Mouse (Mus musculus) limb, embryonic 13.5 days (tissue): ENCODE results near the gene Agt. TPM values are rescaled to one million over a fixed set of nuclear protein-coding genes. Genes with fewer than 3 reads are reported as not detected.

Experiments used
- ATAC-seq: fragments of 200-750 bp; cut with Nextera tagmentation; 2 replicates; pipeline ENCODE4 v1.8.0; 2017; ENCODE audit warnings: low read depth, moderate number of reproducible peaks, moderate TSS enrichment; ENCODE audit not compliant: low FRiP score
- H3K27ac ChIP-seq: fragments of 300-500 bp; sonication (generic); 2 replicates; pipeline ENCODE4 v1.5.1; 2015; ENCODE audit warnings: inconsistent platforms, mild to moderate bottlenecking, moderate library complexity
- H3K27me3 ChIP-seq: fragments of 300-500 bp; sonication (generic); 2 replicates; pipeline ENCODE4 v1.6.1; 2015; ENCODE audit warnings: mild to moderate bottlenecking, inconsistent platforms
- H3K36me3 ChIP-seq: fragments of 300-500 bp; sonication (generic); 2 replicates; pipeline ENCODE4 v1.6.1; 2015; ENCODE audit warnings: inconsistent platforms, mild to moderate bottlenecking, moderate library complexity
- H3K4me1 ChIP-seq: fragments of 300-500 bp; sonication (generic); 2 replicates; pipeline ENCODE4 v1.6.1; 2015; ENCODE audit warnings: inconsistent platforms
- H3K4me2 ChIP-seq: fragments of 300-500 bp; sonication (generic); replicated peaks from 2 replicates; pipeline ENCODE4 v1.6.1; 2015; ENCODE audit warnings: inconsistent platforms, mild to moderate bottlenecking, moderate library complexity
- H3K4me3 ChIP-seq: fragments of 300-500 bp; sonication (generic); 2 replicates; pipeline ENCODE4 v1.5.1; 2015; ENCODE audit warnings: moderate library complexity, mild to moderate bottlenecking, inconsistent platforms
- H3K9ac ChIP-seq: fragments of 300-500 bp; sonication (generic); 2 replicates; pipeline ENCODE4 v1.6.1; 2015; ENCODE audit warnings: mild to moderate bottlenecking, inconsistent platforms
- H3K9me3 ChIP-seq: fragments of 300-500 bp; sonication (generic); 2 replicates; pipeline ENCODE4 v1.6.1; 2016; ENCODE audit warnings: inconsistent platforms
- WGBS: fragments of 180-500 bp; shearing (Covaris S2); methylation state at CpG from one replicate; pipeline ENCODE4 v1.1.7; 2015; 5-methylcytosine and 5-hydroxymethylcytosine counted together
- polyA plus RNA-seq: library from polyadenylated mRNA; unstranded; fragments of >200 nt; fragmentation: Nextera tagmentation; extraction: Ambion mirVana; gene quantifications from 2 replicates; pipeline ENCODE4 v1.2.1, GENCODE M21; 2015

The Agt gene
- polyA plus RNA-seq, 1 experiment from 2014 or later: 0.48 TPM

GRCm38 (mm10) chr8:124573552-124574340 is 4.2 kb upstream of the Agt start:
- no peaks in the 10 kb centered on the region for H3K36me3 ChIP-seq
- 67% methylated on average over 15 of the region's 15 CpGs for WGBS
- H3K9ac ChIP-seq: no peak overlapping the region
- H3K9me3 ChIP-seq: no peaks in the 10 kb centered on the region
- H3K27ac ChIP-seq: no peak overlapping the region
- no peaks in the 10 kb centered on the region for H3K27me3 ChIP-seq
- H3K4me1 ChIP-seq: peaks cover 9% of the 10 kb centered on the region; the same call in 1 of the 2 replicates
- no peak overlapping the region for H3K4me2 ChIP-seq
- peak; percentile 51 for ATAC-seq
- no peak overlapping the region for H3K4me3 ChIP-seq

- Histone ChIP-seq H3K36me3 (no peaks in the 10 kb centered on the region), H3K9me3 (no peaks in the 10 kb centered on the region), H3K4me1 (peaks cover 9% of the 10 kb centered on the region; the same call in 1 of the 2 replicates), H3K4me3 (no peak overlapping the region), H3K27me3 (no peaks in the 10 kb centered on the region), H3K27ac (no peak overlapping the region), H3K4me2 (no peak overlapping the region), H3K9ac (no peak overlapping the region)
- ATAC-seq: no peak
These were observed 2.9 kb upstream of the Agt start for GRCm38 (mm10) chr8:124572430-124572775.

DNA sequence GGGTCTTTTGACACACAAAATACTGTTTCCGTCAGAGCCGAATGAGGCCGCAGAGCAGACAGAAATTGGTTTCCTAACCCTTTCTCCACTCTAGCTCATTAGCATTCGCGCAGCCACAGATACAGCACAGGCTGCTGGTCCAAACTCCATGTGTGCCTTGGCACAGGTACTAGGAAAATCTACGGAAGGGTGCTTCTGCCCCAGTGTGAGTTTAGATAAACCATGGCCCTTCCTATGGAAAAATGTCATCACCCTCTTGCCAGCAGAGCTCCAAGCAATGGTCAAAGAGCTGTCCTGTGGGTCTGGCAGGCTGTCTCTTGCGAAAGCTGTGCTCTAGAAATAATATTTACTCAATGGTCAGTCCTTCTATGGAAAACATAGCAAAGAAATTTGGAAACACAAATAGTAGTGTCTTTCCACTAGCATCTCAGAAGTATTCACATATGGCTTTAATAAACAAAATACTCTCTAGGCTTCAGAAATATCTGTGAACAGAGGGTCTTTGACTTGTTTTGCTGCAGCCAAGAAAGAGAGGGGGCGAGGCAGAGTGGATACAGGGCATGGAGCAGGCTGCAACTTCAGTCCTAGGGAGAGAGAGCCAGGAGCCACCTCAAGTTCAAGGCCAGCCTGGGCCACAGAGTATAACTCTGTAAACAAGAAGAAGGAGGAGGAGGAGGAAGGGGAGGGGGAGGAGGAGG is 2.4 kb upstream of the Agt start:
- peaks cover 9% of the 10 kb centered on the region; the same call in 1 of the 2 replicates for H3K4me1 ChIP-seq
- H3K4me2 ChIP-seq: no peak overlapping the region
- no peaks in the 10 kb centered on the region for H3K27me3 ChIP-seq
- H3K27ac ChIP-seq: no peak overlapping the region
- no peak for ATAC-seq
- H3K36me3 ChIP-seq: no peaks in the 10 kb centered on the region
- no peaks in the 10 kb centered on the region for H3K9me3 ChIP-seq
- 69% methylated on average over 8 of the region's 8 CpGs for WGBS
- H3K4me3 ChIP-seq: no peak overlapping the region
- H3K9ac ChIP-seq: no peak overlapping the region

DNA sequence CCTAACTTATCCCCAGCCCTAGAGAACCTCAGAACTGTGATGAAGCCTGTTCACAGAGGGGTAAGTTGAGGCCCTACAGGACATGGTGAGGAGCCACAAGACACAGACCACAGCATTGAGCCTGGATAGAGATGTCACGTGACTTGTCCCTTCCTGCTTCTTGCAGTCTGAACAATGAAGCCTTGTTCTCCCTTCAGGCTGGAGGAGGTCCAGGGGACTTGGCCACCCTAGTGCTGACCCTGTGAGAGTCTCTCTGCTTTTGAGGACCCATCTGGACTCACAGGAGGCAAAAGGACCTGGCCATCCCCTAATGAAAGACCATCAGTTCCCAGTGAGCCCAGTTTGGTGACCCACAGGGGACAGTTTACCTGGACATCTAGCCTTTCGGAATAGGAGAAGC is 406 bp downstream of the Agt start:
- WGBS: 74% methylated on average over 2 of the region's 2 CpGs
- Histone ChIP-seq H3K9me3 (no peaks in the 10 kb centered on the region), H3K9ac (no peak overlapping the region), H3K4me2 (no peak overlapping the region), H3K27me3 (no peaks in the 10 kb centered on the region), H3K4me1 (peaks cover 9% of the 10 kb centered on the region; the same call in 1 of the 2 replicates), H3K4me3 (no peak overlapping the region), H3K27ac (no peak overlapping the region), H3K36me3 (no peaks in the 10 kb centered on the region)
- no peak for ATAC-seq

DNA sequence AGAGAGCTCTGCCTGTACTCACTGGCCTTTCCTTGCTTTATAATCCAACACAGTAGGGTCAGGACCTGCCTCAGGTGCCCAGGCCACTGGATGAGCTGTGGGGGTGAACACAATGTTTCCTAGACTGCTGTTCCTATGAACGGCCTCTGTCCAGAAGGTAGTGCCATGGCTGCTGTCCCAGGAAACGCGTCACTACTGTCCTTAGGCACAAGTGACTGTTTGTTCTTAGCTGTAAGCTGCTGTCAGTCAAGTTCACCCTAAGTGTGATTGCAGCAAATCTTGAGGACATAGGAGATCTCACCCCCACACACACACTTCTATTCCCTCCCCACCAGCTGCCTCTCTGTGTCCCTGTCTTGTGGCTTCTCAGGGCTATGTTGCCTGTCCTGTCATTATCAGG is 1.9 kb downstream of the Agt start:
- H3K9ac ChIP-seq: no peak overlapping the region
- no peak overlapping the region for H3K27ac ChIP-seq
- 83% methylated on average over 3 of the region's 3 CpGs for WGBS
- H3K4me1 ChIP-seq: peaks cover 9% of the 10 kb centered on the region; the same call in 1 of the 2 replicates
- H3K27me3 ChIP-seq: no peaks in the 10 kb centered on the region; the same call in 1 of the 2 replicates
- H3K36me3 ChIP-seq: no peaks in the 10 kb centered on the region
- ATAC-seq: no peak
- no peaks in the 10 kb centered on the region for H3K9me3 ChIP-seq
- H3K4me2 ChIP-seq: no peak overlapping the region
- no peak overlapping the region for H3K4me3 ChIP-seq

GRCm38 (mm10) chr8:124567126-124567525 is 2.4 kb downstream of the Agt start:
- H3K27me3 ChIP-seq: no peaks in the 10 kb centered on the region; the same call in 1 of the 2 replicates
- no peaks in the 10 kb centered on the region for H3K36me3 ChIP-seq
- H3K27ac ChIP-seq: no peak overlapping the region
- H3K4me1 ChIP-seq: peaks cover 9% of the 10 kb centered on the region; the same call in 1 of the 2 replicates
- H3K4me2 ChIP-seq: no peak overlapping the region
- ATAC-seq: no peak
- no peak overlapping the region for H3K9ac ChIP-seq
- H3K4me3 ChIP-seq: no peak overlapping the region
- 81% methylated on average over 6 of the region's 6 CpGs for WGBS
- no peaks in the 10 kb centered on the region for H3K9me3 ChIP-seq

DNA sequence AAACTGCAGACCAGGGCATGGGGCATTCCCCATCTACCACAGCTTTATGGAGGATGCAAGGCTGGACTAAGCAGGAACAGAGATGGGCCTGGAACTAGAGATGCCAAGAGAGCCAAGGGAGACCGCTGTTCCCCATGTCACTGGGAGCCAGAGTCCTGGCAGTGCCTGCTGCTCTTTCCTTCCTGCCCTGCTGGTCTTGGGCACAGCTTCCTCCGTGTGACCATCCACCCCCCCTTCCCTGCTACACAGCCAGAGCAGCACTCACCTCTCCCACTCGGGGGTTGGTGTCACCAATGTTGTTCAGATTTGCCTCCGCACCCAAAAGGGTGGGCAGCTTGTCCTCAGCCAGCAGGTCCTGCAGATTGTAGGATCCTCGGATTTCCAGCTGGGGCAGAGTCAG is 12.0 kb downstream of the Agt start:
- no peaks in the 10 kb centered on the region for H3K9me3 ChIP-seq
- peaks cover 6% of the 10 kb centered on the region for H3K36me3 ChIP-seq
- WGBS: 67% methylated on average over 5 of the region's 5 CpGs
- no peak overlapping the region for H3K4me3 ChIP-seq
- no peak overlapping the region for H3K4me2 ChIP-seq
- H3K9ac ChIP-seq: no peak overlapping the region
- no peaks in the 10 kb centered on the region; the same call in 1 of the 2 replicates for H3K27me3 ChIP-seq
- ATAC-seq: no peak
- H3K4me1 ChIP-seq: no peaks in the 10 kb centered on the region
- H3K27ac ChIP-seq: no peak overlapping the region

DNA sequence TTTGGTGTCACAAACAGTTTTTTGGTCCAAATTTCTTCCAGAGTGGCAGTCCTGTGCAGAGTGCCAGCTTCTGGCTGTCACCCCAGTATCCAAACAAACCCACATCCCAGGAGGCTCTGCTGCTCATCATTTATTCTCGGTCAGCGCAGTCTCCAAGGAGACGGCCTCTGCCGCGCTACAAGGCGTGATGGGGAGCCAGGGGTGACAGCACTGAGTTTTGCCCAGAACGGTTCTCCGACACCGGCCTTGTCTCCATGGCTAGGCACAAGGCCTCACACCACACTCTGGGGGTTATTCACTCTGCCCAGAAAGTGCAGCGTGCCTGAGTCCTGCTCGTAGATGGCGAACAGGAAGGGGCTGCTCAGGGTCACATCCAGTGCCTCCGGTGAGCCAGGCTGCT is 12.8 kb downstream of the Agt start:
- Histone ChIP-seq H3K4me3 (no peak overlapping the region), H3K27ac (no peak overlapping the region), H3K4me2 (no peak overlapping the region), H3K9ac (no peak overlapping the region), H3K4me1 (no peaks in the 10 kb centered on the region), H3K9me3 (no peaks in the 10 kb centered on the region), H3K27me3 (no peaks in the 10 kb centered on the region; the same call in 1 of the 2 replicates), H3K36me3 (peaks cover 14% of the 10 kb centered on the region)
- WGBS: 86% methylated on average over 13 of the region's 13 CpGs
- ATAC-seq: no peak

DNA sequence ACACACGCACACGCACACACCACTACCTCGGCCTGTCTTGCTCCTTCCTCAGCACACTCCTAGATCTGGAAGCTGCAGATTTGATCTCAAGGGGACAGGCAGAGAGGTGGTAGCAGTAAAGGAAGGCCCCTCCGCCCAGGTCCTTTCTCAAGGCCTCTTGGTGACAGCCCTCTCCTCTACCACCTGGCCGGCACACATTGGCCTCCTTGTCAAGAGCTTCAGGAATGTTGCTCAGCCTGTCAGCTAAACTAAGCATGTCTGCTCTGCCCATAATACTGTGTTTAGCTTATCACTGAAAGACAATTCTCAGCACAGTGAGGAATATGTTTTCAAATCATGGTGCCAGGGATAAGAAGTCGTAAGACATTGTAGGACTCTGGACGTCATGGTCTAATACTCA is 13.3 kb downstream of the Agt start:
- Histone ChIP-seq H3K27me3 (no peaks in the 10 kb centered on the region; the same call in 1 of the 2 replicates), H3K36me3 (peaks cover 19% of the 10 kb centered on the region), H3K4me2 (no peak overlapping the region), H3K9ac (no peak overlapping the region), H3K4me1 (no peaks in the 10 kb centered on the region), H3K4me3 (no peak overlapping the region), H3K9me3 (no peaks in the 10 kb centered on the region), H3K27ac (no peak overlapping the region)
- ATAC-seq: no peak
- 83% methylated on average over 7 of the region's 7 CpGs for WGBS

DNA sequence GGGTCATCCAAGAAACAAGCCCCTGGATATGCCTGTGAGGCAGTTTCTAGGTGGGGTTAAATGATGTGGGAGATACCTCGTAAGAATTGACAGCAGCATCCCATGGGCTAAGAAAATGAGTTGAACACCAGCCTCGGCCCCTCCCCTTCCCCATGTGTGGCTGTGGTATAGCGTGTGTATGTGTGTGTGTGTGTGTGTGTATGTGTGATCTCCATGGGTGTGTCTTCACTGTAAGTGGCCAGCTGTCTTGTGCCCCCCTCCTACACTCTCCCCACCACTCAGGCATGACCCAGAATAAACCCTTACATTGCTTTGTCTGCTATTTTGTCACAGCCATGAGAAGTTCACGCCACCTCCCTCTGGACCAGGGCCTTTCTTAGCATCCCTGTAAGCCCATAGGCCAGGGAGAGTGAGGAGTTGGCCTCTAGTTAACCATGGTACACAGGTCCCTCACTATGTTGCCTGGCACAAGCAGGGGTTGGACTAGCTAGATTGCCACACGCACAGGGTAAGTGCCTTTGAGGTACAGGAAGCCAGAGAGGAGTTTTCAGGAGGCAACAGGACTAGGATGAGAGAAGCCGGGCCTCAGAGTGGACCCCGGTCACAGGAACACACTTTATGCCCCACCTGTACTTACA is 14.3 kb downstream of the Agt start:
- Histone ChIP-seq H3K4me2 (no peak overlapping the region), H3K4me1 (no peaks in the 10 kb centered on the region), H3K4me3 (no peak overlapping the region), H3K27ac (no peak overlapping the region), H3K9ac (no peak overlapping the region), H3K9me3 (no peaks in the 10 kb centered on the region), H3K36me3 (peaks cover 28% of the 10 kb centered on the region), H3K27me3 (no peaks in the 10 kb centered on the region)
- no peak for ATAC-seq
- WGBS: 91% methylated on average over 7 of the region's 7 CpGs

- ATAC-seq: no peak
- Histone ChIP-seq H3K27me3 (no peaks in the 10 kb centered on the region), H3K9ac (no peak overlapping the region), H3K4me2 (no peak overlapping the region), H3K4me1 (no peaks in the 10 kb centered on the region), H3K36me3 (peaks cover 69% of the 10 kb centered on the region), H3K4me3 (no peak overlapping the region), H3K9me3 (no peaks in the 10 kb centered on the region), H3K27ac (no peak overlapping the region)
- WGBS: 94% methylated on average over 15 of the region's 15 CpGs
These were observed 18.4 kb downstream of the Agt start for GRCm38 (mm10) chr8:124551011-124551661.

- Histone ChIP-seq H3K27ac (no peak overlapping the region), H3K27me3 (no peaks in the 10 kb centered on the region), H3K4me1 (no peaks in the 10 kb centered on the region), H3K4me2 (no peak overlapping the region), H3K9me3 (no peaks in the 10 kb centered on the region), H3K9ac (no peak overlapping the region), H3K4me3 (no peak overlapping the region), H3K36me3 (peaks cover 98% of the 10 kb centered on the region)
- ATAC-seq: no peak
- 74% methylated on average over 1 of the region's 1 CpGs for WGBS
These were observed 21.3 kb downstream of the Agt start for GRCm38 (mm10) chr8:124548187-124548586.
